Mouse (Mus musculus) skeletal muscle tissue, adult 2 months (tissue): ENCODE measurements around the gene Acsbg2.
"Not testable (repeated sequence)": the region's sequence is repeated elsewhere in the genome, so short reads cannot be mapped to it uniquely, and the experiment has no call there.

Source experiments
- DNase-seq: peaks from one replicate; pipeline ENCODE4 v3.0.0-alpha.2; 2012; ENCODE audit warnings: low read depth, low spot score

Acsbg2 gene

DNA sequence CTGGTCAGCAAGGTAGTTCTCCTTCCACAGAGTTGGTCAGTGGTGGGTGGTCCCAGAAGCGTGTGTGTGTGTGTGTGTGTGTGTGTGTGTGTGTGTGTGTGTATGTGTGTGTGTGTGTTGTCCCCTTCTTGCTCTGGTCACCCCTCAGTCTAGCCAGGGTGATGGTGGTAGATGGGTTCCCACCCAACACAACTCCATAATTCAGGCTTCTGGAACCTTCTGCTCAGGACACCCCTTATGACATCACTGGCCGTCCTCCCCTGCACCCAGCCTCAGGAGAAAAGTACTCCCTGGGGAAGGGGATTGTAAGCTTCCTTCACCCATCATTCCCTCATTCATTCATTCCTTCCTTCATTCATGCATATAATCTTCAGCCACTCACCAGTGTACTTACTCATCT, at the start of gene Acsbg2:
Gene Acsbg2, minus strand, starts transcription at position 211 of the 400 bp plus-strand sequence.
- no peak for DNase-seq

- no peak for DNase-seq
Observed at GRCm38 (mm10) chr17:56919725-56920124, 45.5 kb upstream of the Acsbg2 start.

DNA sequence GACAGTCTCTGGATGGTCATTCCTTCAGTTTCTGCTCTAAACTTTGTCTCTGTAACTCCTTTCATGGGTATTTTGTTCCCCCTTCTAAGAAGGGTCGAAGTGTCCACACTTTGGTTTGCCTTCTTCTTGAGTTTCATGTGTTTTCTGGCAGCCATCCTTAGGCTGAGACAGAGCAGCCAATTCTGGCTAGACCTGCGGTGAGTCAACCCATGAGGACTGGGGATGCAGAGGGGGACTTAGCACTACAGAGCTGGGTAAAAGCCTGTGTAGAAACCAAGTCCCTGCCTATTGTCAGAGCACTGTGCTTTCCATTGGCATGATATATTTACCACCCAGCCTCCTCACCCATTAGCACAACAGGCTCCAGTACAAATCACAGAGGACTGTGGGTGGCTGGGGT, 42.9 kb upstream of the Acsbg2 start:
- no peak for DNase-seq

DNA sequence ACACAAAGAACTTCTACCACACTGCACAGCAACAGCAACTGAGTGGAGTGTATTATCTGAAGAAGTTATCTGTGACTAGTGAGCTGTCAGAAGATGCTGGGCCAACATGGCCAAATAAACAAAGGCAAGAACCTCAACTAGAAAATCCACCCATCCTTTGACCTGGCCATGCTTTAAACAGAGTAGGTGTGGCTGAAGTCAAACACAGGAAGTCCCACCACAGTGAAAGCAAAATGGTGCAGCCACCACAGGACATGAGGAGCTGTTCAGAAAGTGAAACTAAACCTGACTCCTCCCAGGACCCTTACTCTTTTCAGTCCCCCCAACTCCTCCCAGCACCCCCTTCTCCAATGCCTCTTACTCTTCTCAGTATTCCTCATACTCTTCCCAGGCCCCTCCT, 39.2 kb upstream of the Acsbg2 start:
- DNase-seq: no peak

GRCm38 (mm10) chr17:56913023-56913422, 38.8 kb upstream of the Acsbg2 start:
- DNase-seq: no peak

DNA sequence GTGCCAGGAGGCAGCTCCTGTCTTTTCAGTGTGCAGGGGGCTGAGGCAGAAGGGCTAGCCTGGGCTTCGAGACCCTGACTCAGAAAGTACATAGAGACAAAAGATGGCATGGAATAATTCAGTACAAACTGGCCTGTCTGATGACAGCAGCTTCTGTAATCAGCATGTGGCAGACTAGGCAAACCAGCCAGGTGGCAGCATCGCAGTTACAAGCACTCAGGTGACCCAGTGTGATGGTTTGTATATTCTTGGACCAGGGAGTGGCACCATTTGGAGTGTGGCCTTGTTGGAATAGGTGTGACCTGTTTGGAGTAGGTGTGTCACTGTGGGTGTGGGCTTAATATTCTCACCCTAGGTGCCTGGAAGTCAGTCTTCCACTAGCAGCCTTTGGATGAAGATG, 35.5 kb upstream of the Acsbg2 start:
- DNase-seq: not testable (repeated sequence)

GRCm38 (mm10) chr17:56907887-56908286, 33.6 kb upstream of the Acsbg2 start:
- DNase-seq: no peak

- DNase-seq: no peak
Observed at GRCm38 (mm10) chr17:56907096-56907495, 32.8 kb upstream of the Acsbg2 start.

DNA sequence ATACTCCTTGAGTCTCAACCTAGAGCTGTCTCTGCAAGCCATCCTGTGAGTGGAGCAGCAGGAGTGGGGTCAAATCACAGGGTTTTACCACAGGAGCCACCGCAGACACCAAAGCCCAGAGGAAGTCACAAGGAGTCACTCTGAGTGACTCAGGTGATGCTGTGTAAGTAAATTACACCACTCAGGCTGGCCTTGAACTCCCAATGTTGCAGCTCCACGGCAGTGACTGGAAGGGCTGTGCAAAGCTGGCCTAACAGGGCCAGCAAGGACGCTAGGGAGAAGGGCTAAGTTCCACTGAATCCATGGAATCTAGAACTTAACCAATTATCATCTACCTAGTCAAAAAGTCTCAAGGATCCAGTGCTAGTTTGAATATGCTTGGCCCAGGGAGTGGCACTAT, 31.9 kb upstream of the Acsbg2 start:
- no peak for DNase-seq

- DNase-seq: no peak
Observed at GRCm38 (mm10) chr17:56902698-56903097, 28.5 kb upstream of the Acsbg2 start.

DNA sequence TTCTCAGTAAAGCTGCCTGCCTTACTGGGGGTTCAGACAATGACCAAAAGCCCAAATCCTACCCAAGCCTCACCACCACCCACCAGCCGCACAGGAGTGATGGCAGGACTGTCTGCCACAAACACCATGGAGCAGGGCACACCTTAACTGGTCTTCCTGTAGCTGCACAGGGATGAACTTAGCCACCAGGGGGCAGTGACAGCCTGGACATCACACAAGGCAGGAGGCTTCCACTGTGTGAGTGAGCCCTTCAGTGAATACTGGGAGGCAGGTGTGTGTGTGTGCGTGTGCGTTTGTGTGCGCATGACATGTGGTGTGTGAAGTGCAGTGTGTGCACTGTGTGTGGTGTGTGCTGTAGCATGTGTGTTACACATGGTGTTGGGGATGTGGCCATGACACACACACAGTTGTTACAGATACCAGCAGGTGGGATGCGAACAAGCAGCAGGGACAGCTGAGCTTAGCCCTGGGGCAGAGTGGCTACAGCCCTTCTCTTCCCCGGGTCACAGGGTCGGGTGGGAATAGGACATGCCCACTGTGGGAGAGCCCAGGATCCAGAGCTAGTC, 23.5 kb upstream of the Acsbg2 start:
- DNase-seq: peak; percentile 70

GRCm38 (mm10) chr17:56896513-56897129, 22.4 kb upstream of the Acsbg2 start:
- no peak for DNase-seq

DNA sequence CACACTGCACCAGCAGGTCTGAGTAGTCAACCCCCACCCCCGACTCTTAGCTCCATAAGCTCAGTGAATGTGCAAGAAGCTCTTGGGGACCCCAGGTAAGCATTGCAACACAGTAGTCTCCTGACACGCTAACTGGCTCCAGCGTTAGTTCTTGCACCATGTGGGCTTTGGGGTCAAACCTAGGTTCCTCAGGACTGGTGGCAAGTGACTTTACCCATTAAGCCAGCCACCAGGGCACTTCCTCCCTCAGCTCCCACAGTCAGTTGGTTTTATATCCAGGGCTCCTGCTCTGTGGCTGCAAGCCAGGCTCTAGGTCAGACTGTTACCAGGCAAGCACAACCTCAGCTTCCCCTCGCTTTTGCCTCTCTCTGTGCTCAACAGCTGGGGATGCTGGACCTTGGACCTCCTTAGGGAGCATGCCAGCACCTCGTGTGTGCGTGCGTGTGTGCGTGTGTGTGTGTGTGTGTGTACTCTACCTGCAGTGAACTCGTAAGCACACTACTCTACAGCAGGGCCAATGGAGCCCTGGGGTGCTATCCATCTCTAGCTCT, 21.2 kb upstream of the Acsbg2 start:
- DNase-seq: no peak

DNA sequence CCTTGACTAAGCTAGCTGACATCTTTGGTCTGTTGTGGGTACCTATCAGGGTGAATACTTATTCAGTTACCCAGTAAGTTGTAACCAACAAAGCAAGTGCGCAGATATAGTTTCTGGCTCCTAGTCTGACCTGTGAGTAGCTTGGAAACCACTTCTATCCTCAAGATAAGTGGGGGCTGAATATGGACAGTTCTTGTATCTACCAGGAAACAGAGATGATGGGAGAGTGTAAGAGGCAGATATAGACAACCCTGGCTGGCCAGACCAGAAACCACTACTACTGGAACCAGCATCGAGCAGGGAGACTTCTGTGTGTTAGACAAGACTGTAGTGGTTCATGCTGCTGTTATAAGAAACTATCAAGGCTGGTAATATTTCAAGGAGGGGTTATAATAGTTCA, 15.8 kb upstream of the Acsbg2 start:
- no peak for DNase-seq

DNA sequence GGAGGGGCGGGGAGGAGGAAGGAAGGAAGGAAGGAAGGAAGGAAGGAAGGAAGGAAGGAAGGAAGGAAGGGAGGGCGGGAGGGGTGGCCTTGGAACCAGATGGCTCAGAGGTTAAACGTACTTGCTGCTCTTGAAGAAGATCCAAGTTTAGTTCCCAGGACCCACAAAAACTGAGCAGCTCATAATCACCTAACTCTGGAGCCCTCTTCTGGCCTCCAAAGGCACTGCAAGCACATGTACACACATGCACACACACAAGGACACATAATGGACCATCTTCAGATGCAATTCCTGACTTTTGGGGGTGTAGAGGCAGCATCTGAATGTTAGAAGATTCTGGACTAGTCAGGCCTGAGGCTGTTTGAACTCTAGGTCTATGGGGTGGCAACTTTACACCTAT, 13.8 kb upstream of the Acsbg2 start:
- DNase-seq: no peak

GRCm38 (mm10) chr17:56884809-56885208, 10.6 kb upstream of the Acsbg2 start:
- no peak for DNase-seq

- no peak for DNase-seq
Observed at GRCm38 (mm10) chr17:56884331-56884730, 10.1 kb upstream of the Acsbg2 start.

- no peak for DNase-seq
Observed at GRCm38 (mm10) chr17:56883612-56884011, 9.4 kb upstream of the Acsbg2 start.

- DNase-seq: no peak
Observed at GRCm38 (mm10) chr17:56877426-56877825, 3.2 kb upstream of the Acsbg2 start.

- no peak for DNase-seq
Observed at GRCm38 (mm10) chr17:56876981-56877380, 2.7 kb upstream of the Acsbg2 start.

DNA sequence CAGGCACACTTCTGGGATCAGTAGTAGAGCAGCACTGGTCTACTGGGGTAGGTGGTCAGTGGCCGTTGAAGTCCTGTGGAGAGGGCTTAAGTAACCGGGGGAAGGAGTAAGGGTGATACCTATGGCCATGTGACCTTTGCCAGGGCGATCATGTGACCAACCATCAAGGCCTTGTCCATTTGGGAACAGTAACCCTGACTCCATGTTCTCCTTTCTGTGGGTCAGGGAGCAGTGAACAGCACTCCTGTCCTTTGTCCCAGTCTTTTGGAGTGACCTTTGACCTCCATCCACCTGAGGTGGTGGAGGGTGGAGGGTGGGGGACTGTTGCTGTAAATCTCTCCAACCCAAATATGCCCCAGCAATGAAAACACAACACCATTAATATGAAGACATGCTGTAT, 2.2 kb upstream of the Acsbg2 start:
- DNase-seq: no peak

GRCm38 (mm10) chr17:56874936-56875651, 847 bp upstream of the Acsbg2 start, which contains the start of gene 1700061G19Rik:
Gene 1700061G19Rik (plus strand): TSS chr17:56875477.
- DNase-seq: no peak

DNA sequence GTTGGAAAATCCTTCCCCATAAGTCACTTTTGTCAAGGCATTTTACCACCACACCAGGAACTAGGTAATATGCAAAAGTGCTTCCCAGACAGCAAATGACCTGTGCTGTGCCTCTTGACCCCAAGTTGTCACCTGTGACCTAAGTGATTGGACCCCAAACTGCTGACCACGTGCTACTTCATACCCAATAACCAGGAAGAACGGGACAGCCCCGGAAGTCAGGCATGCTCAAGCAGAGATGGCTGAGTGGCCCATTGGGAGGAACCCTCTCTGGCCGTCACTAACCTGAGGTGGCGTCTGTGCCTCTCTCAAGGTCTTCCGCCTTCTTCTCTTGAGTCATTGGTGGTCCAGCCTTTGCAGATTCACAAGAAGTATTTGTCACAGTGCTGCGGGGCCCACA, 1.7 kb downstream of the Acsbg2 start:
- DNase-seq: no peak
